Mouse (Mus musculus): ENCODE measurements around the gene Fam83e.

Fam83e gene

GRCm38 (mm10) chr7:45701607-45702006 lies 19.4 kb upstream of the Fam83e start:
- DNase-seq (ENCODE audit: low read depth, low spot score), result no peak

- no peak for DNase-seq (ENCODE audit: low read depth, low spot score)
These were observed 18.7 kb upstream of the Fam83e start for GRCm38 (mm10) chr7:45702316-45702715.

GRCm38 (mm10) chr7:45702809-45703520 lies 18.0 kb upstream of the Fam83e start:
- DNase-seq (ENCODE audit: low read depth, low spot score), result no peak

GRCm38 (mm10) chr7:45703521-45704033 lies 17.4 kb upstream of the Fam83e start:
- no peak for DNase-seq (ENCODE audit: low read depth, low spot score)

- DNase-seq (ENCODE audit: low read depth, low spot score), result peak; percentile 87
These were observed 16.9 kb upstream of the Fam83e start for GRCm38 (mm10) chr7:45704046-45704559.

- DNase-seq (ENCODE audit: low read depth, low spot score), result peak; percentile 99
These were observed 16.1 kb upstream of the Fam83e start, which contains the start of gene Dbp for GRCm38 (mm10) chr7:45704730-45705442. Dbp (plus strand) TSS chr7:45705088.

- DNase-seq (ENCODE audit: low read depth, low spot score), result peak; percentile 41
These were observed 15.6 kb upstream of the Fam83e start for GRCm38 (mm10) chr7:45705443-45705864.

GRCm38 (mm10) chr7:45705873-45706281 lies 15.1 kb upstream of the Fam83e start:
- peak; percentile 63 for DNase-seq (ENCODE audit: low read depth, low spot score)

GRCm38 (mm10) chr7:45706721-45707241 lies 14.2 kb upstream of the Fam83e start:
- DNase-seq (ENCODE audit: low read depth, low spot score), result peak; percentile 75

- DNase-seq (ENCODE audit: low read depth, low spot score), result peak; percentile 94
These were observed 13.5 kb upstream of the Fam83e start for GRCm38 (mm10) chr7:45707375-45707967.

- DNase-seq (ENCODE audit: low read depth, low spot score), result no peak
These were observed 12.7 kb upstream of the Fam83e start for GRCm38 (mm10) chr7:45708221-45708761.

GRCm38 (mm10) chr7:45709036-45709435 lies 12.0 kb upstream of the Fam83e start:
- peak; percentile 80 for DNase-seq (ENCODE audit: low read depth, low spot score)

- DNase-seq (ENCODE audit: low read depth, low spot score), result no peak
These were observed 11.2 kb upstream of the Fam83e start for GRCm38 (mm10) chr7:45709677-45710355.

GRCm38 (mm10) chr7:45710477-45711191 lies 10.4 kb upstream of the Fam83e start:
- DNase-seq (ENCODE audit: low read depth, low spot score), result no peak

- no peak for DNase-seq (ENCODE audit: low read depth, low spot score)
These were observed 9.5 kb upstream of the Fam83e start for GRCm38 (mm10) chr7:45711316-45712021.

GRCm38 (mm10) chr7:45712022-45712757 lies 8.8 kb upstream of the Fam83e start:
- no peak for DNase-seq (ENCODE audit: low read depth, low spot score)

GRCm38 (mm10) chr7:45713396-45713795 lies 7.6 kb upstream of the Fam83e start:
- DNase-seq (ENCODE audit: low read depth, low spot score), result no peak

GRCm38 (mm10) chr7:45713881-45714520 lies 7.0 kb upstream of the Fam83e start:
- no peak for DNase-seq (ENCODE audit: low read depth, low spot score)

Measured in mesoderm, embryonic 11.5 days (tissue).